Mouse (Mus musculus) stomach, embryonic 15.5 days (tissue): ENCODE data around the gene Rad9b. TPM values are rescaled to one million over a fixed set of nuclear protein-coding genes. Genes with fewer than 3 reads are reported as not detected.

Source experiments
- ATAC-seq: fragments of 200-750 bp; cut with Nextera tagmentation; 2 replicates; pipeline ENCODE4 v1.8.0; 2017; ENCODE audit warnings: low read depth, moderate number of reproducible peaks, moderate TSS enrichment; ENCODE audit not compliant: insufficient read depth, low FRiP score
- H3K27ac ChIP-seq: fragments of 300-500 bp; sonication (generic); 2 replicates; pipeline ENCODE4 v1.5.1; 2015; ENCODE audit warnings: mild to moderate bottlenecking, inconsistent platforms
- H3K27me3 ChIP-seq: fragments of 300-500 bp; sonication (generic); replicated peaks from 2 replicates; pipeline ENCODE4 v1.6.1; 2015; ENCODE audit warnings: inconsistent platforms
- H3K36me3 ChIP-seq: fragments of 300-500 bp; sonication (generic); 2 replicates; pipeline ENCODE4 v1.6.1; 2015; ENCODE audit warnings: inconsistent platforms
- H3K4me1 ChIP-seq: fragments of 300-500 bp; sonication (generic); 2 replicates; pipeline ENCODE4 v1.6.1; 2015; ENCODE audit warnings: inconsistent platforms
- H3K4me2 ChIP-seq: fragments of 300-500 bp; sonication (generic); 2 replicates; pipeline ENCODE4 v1.6.1; 2015; ENCODE audit warnings: mild to moderate bottlenecking, inconsistent platforms
- H3K4me3 ChIP-seq: fragments of 300-500 bp; sonication (generic); replicated peaks from 2 replicates; pipeline ENCODE4 v1.5.1; 2015; ENCODE audit warnings: inconsistent platforms
- H3K9ac ChIP-seq: fragments of 300-500 bp; sonication (generic); 2 replicates; pipeline ENCODE4 v1.6.1; 2015; ENCODE audit warnings: inconsistent platforms
- H3K9me3 ChIP-seq: fragments of 300-500 bp; sonication (generic); 2 replicates; pipeline ENCODE4 v1.6.1; 2016; ENCODE audit warnings: inconsistent platforms
- WGBS: fragments of 180-500 bp; shearing (Covaris S2); methylation state at CpG from one replicate; pipeline ENCODE4 v1.1.7; 2015; 5-methylcytosine and 5-hydroxymethylcytosine counted together
- polyA plus RNA-seq: library from polyadenylated mRNA; unstranded; fragments of >200 nt; fragmentation: Nextera tagmentation; extraction: Ambion mirVana; gene quantifications from 2 replicates; pipeline ENCODE4 v1.2.1, GENCODE M21; 2015

Gene Rad9b
- polyA plus RNA-seq: 11.4 and 13.8 TPM in 2 replicates

DNA sequence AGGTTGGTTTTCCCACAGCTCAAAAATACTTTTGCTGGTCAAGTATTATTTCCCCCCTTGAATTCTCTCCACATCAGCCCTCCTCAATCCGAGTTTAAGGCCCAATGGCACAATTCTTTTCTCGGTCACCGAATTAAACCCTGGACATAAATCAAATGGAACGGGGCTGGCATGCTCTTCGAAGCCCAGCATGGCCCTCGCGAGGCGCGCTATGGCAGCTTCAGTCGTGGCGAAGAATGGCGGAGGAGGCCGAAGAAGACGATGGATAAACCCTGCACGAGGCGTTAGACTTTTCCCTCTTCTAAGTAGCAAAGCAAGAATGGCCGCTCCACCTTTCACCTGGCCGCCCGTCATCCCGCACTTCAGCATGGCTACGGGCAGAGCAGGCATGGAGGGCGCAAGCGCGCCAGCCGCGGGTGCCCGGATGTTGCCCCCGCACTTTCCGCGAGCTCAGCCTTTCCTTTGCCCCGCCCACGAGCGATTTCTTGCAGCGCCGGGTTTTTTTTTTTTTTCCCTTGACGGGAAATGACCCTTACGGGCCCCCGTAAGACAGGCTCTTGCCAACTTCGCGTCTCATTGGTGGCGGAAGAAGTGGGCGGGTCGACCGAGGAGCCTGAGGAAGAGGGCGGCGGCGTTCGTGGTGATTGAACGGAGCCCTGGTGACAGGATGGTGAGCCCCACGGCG lies at the start of gene Rad9b, which contains the start of gene Vps29:
Rad9b (minus strand) TSS at position 427 of the 685 bp plus-strand sequence.
Vps29 (plus strand) TSS at position 563 of the 685 bp plus-strand sequence.
- Histone ChIP-seq H3K4me2 (peak within 1 kb of the TSS; percentile 86), H3K9me3 (no peaks in the 10 kb centered on the region), H3K36me3 (no peaks in the 10 kb centered on the region), H3K27ac (peak within 1 kb of the TSS; percentile 81), H3K27me3 (no peaks in the 10 kb centered on the region), H3K4me3 (peak within 1 kb of the TSS; percentile 97), H3K9ac (peak within 1 kb of the TSS; percentile 82), H3K4me1 (peaks cover 3% of the 10 kb centered on the region; the same call in 1 of the 2 replicates)
- peak; percentile 92 for ATAC-seq
- WGBS: under 1% methylated on average over 50 of the region's 51 CpGs

DNA sequence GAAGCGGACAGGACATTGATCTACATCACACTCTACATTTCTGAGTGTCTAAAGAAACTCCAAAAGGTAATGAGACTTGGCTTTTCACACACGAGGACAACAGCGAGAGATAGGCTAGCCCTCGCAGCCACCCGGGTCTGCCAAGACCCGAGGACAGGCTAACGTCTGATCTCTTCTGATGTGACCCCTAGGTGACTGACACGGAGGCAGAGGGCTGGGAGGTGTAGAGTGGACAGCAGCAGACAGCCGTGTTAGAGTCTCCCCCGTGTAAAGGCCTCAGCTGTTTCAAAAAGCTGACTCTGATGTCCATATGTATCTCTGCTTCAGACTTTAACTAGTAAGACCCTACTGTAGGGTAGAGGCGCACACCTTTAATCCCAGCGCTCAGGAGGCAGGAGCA lies 49.3 kb upstream of the Rad9b start:
- no peak overlapping the region for H3K4me2 ChIP-seq
- H3K36me3 ChIP-seq: peaks cover 38% of the 10 kb centered on the region
- no peak overlapping the region for H3K9ac ChIP-seq
- no peak overlapping the region for H3K4me3 ChIP-seq
- 88% methylated on average over 12 of the region's 12 CpGs for WGBS
- H3K27me3 ChIP-seq: no peaks in the 10 kb centered on the region
- H3K27ac ChIP-seq: no peak overlapping the region
- ATAC-seq: no peak
- peaks cover 3% of the 10 kb centered on the region for H3K4me1 ChIP-seq
- no peaks in the 10 kb centered on the region for H3K9me3 ChIP-seq

DNA sequence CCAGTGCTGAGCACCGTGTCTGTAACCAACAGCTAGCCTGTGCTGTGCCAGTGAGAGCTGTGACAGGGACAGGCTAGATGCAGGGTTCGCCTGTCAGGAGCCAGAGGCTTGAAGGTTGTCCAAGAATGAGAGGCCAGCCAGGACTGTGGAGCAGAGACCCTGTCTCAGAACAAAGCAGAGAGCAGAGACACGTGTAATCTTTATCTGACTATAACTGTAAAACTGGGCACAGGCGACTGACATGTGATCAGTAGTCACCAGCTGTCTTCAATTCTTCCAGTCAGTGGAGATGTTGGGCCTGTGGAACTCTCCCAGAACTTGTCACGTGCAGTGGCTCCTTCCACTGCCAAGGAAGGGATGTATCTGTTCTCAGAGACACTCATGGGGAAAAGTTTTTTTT lies 48.7 kb upstream of the Rad9b start:
- Histone ChIP-seq H3K9me3 (no peaks in the 10 kb centered on the region), H3K27me3 (no peaks in the 10 kb centered on the region), H3K9ac (no peak overlapping the region), H3K36me3 (peaks cover 38% of the 10 kb centered on the region), H3K4me2 (no peak overlapping the region), H3K27ac (no peak overlapping the region), H3K4me1 (peaks cover 3% of the 10 kb centered on the region), H3K4me3 (no peak overlapping the region)
- no peak for ATAC-seq
- 81% methylated on average over 5 of the region's 5 CpGs for WGBS

- no peak overlapping the region for H3K4me2 ChIP-seq
- no peak for ATAC-seq
- peaks cover 3% of the 10 kb centered on the region for H3K4me1 ChIP-seq
- no peaks in the 10 kb centered on the region for H3K9me3 ChIP-seq
- peaks cover 38% of the 10 kb centered on the region for H3K36me3 ChIP-seq
- H3K4me3 ChIP-seq: no peak overlapping the region
- 79% methylated on average over 13 of the region's 13 CpGs for WGBS
- no peak overlapping the region for H3K9ac ChIP-seq
- no peak overlapping the region for H3K27ac ChIP-seq
- H3K27me3 ChIP-seq: no peaks in the 10 kb centered on the region
Observed at GRCm38 (mm10) chr5:122402160-122402559, 48.1 kb upstream of the Rad9b start.

- WGBS: 24% methylated on average over 8 of the region's 8 CpGs
- H3K4me1 ChIP-seq: peaks cover 3% of the 10 kb centered on the region
- no peak overlapping the region for H3K27ac ChIP-seq
- H3K9me3 ChIP-seq: no peaks in the 10 kb centered on the region
- H3K4me2 ChIP-seq: no peak overlapping the region
- ATAC-seq: no peak
- no peak overlapping the region for H3K4me3 ChIP-seq
- H3K27me3 ChIP-seq: no peaks in the 10 kb centered on the region
- H3K9ac ChIP-seq: no peak overlapping the region
- H3K36me3 ChIP-seq: peaks cover 31% of the 10 kb centered on the region
Observed at GRCm38 (mm10) chr5:122401303-122401640, 47.2 kb upstream of the Rad9b start.

DNA sequence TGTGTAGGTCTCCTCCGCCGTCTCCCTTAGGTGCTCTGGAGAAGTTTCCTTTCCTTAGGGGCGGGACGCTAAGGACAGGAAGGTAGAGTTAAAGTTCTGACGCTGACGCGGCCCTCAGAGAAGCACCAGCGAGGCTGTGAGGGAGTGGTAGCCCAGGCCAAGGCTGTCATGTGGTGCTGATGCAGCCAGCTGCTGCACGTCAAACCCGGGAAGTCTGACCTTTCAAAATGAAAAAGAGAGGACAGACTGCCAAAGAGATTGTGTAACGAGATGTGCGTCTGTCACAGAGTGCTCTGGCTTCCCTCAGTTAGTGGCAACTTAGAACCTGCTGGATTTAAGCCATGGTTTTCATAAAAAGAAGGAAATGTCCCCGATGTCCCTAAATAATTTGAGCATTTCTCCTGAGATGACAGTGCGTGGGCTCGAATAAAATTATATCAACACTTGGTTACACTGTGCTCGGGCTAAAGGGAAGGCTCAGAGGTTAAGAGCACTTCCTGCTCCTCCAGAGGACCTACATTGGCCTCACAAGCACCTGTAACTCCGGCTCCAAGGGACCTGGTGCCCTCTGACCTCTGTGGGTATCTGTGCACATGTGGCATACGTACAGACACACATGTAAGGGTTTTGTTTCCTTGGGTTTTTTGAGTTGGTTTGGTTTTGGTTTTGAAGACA lies 46.7 kb upstream of the Rad9b start:
- WGBS: 50% methylated on average over 18 of the region's 18 CpGs
- ATAC-seq: no peak
- no peak overlapping the region for H3K4me2 ChIP-seq
- H3K27me3 ChIP-seq: no peaks in the 10 kb centered on the region
- H3K9me3 ChIP-seq: no peaks in the 10 kb centered on the region
- H3K4me3 ChIP-seq: no peak overlapping the region
- H3K27ac ChIP-seq: peak overlapping the region; percentile 60; the same call in 1 of the 2 replicates
- H3K4me1 ChIP-seq: peaks cover 3% of the 10 kb centered on the region
- no peak overlapping the region for H3K9ac ChIP-seq
- peaks cover 26% of the 10 kb centered on the region for H3K36me3 ChIP-seq

DNA sequence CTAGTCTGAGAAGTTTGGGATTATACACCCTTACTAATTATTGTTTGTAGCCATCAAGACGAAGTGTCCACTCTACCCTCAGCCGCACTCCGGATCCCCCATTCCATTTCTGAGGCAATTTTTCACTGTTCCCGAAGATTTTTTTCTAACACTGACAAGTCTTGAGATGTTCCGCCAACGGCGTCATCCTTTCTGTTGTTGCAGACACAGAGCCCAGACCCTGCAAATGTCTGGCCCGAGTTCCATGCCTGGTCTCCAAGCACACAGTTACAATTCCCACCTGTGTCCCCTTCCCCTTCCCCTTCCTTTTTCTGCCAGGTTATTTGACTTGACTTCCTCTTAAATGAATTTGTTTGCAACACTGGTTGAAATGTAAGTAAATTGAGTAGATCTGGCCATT lies 45.8 kb upstream of the Rad9b start:
- Histone ChIP-seq H3K27ac (peak overlapping the region; percentile 60; the same call in 1 of the 2 replicates), H3K36me3 (peaks cover 17% of the 10 kb centered on the region), H3K4me2 (no peak overlapping the region), H3K4me3 (no peak overlapping the region), H3K9me3 (no peaks in the 10 kb centered on the region), H3K9ac (no peak overlapping the region), H3K27me3 (no peaks in the 10 kb centered on the region), H3K4me1 (peaks cover 3% of the 10 kb centered on the region)
- no peak for ATAC-seq
- WGBS: 72% methylated on average over 8 of the region's 8 CpGs

GRCm38 (mm10) chr5:122397495-122397894 lies 43.5 kb upstream of the Rad9b start:
- ATAC-seq: no peak
- 90% methylated on average over 8 of the region's 8 CpGs for WGBS
- Histone ChIP-seq H3K27me3 (no peaks in the 10 kb centered on the region), H3K9ac (no peak overlapping the region), H3K9me3 (no peaks in the 10 kb centered on the region), H3K27ac (no peak overlapping the region; the same call in 1 of the 2 replicates), H3K4me2 (no peak overlapping the region), H3K36me3 (peaks cover 3% of the 10 kb centered on the region; the same call in 1 of the 2 replicates), H3K4me1 (peaks cover 9% of the 10 kb centered on the region), H3K4me3 (no peak overlapping the region)

GRCm38 (mm10) chr5:122396791-122397190 lies 42.8 kb upstream of the Rad9b start:
- Histone ChIP-seq H3K9me3 (no peaks in the 10 kb centered on the region), H3K9ac (no peak overlapping the region), H3K27ac (no peak overlapping the region), H3K4me1 (peaks cover 10% of the 10 kb centered on the region), H3K4me3 (no peak overlapping the region), H3K27me3 (no peaks in the 10 kb centered on the region), H3K4me2 (no peak overlapping the region), H3K36me3 (no peaks in the 10 kb centered on the region)
- 80% methylated on average over 10 of the region's 10 CpGs for WGBS
- no peak for ATAC-seq

GRCm38 (mm10) chr5:122393887-122394286 lies 39.9 kb upstream of the Rad9b start:
- no peaks in the 10 kb centered on the region for H3K27me3 ChIP-seq
- 64% methylated on average over 2 of the region's 2 CpGs for WGBS
- no peak overlapping the region for H3K9ac ChIP-seq
- no peaks in the 10 kb centered on the region for H3K9me3 ChIP-seq
- peaks cover 7% of the 10 kb centered on the region; the same call in 1 of the 2 replicates for H3K4me1 ChIP-seq
- H3K4me2 ChIP-seq: no peak overlapping the region
- no peak overlapping the region for H3K4me3 ChIP-seq
- H3K27ac ChIP-seq: no peak overlapping the region
- H3K36me3 ChIP-seq: no peaks in the 10 kb centered on the region
- ATAC-seq: no peak

GRCm38 (mm10) chr5:122392227-122393004 lies 38.4 kb upstream of the Rad9b start:
- Histone ChIP-seq H3K9me3 (no peaks in the 10 kb centered on the region), H3K4me1 (peaks cover 7% of the 10 kb centered on the region; the same call in 1 of the 2 replicates), H3K27me3 (no peaks in the 10 kb centered on the region), H3K4me2 (peak overlapping the region; percentile 77), H3K4me3 (peak overlapping the region; percentile 90), H3K36me3 (no peaks in the 10 kb centered on the region), H3K27ac (peak overlapping the region; percentile 61; the same call in 1 of the 2 replicates), H3K9ac (peak overlapping the region; percentile 88; the same call in 1 of the 2 replicates)
- 14% methylated on average over 19 of the region's 19 CpGs for WGBS
- peak; percentile 5; the same call in 1 of the 2 replicates for ATAC-seq
